Mouse (Mus musculus): ENCODE measurements around the gene Nkd1. TPM values are rescaled to one million over a fixed set of nuclear protein-coding genes. Genes with fewer than 3 reads are reported as not detected.

The Nkd1 gene
- 10 to 100 TPM; 16.9 to 17.4 TPM for total RNA-seq (2021)
- long read RNA-seq, transcript Nkd1-201 (10 exons, 3,035 nt) = major isoform, 18 of 27 reads
- long read RNA-seq, partial matches to known transcripts = 5 of 27 reads
- long read RNA-seq, other reads (novel, unspliced or antisense) = 4 of 27 reads

GRCm38 (mm10) chr8:88520985-88521527, at the start of gene Nkd1:
Gene Nkd1 (plus strand): TSS chr8:88521354.
- DNase-seq (ENCODE audit: low spot score in 2 of 2) = peak; percentile 85 to 90

GRCm38 (mm10) chr8:88481290-88481689, 39.9 kb upstream of the Nkd1 start:
- DNase-seq (ENCODE audit: low spot score in 2 of 2) = no peak

GRCm38 (mm10) chr8:88488391-88488829, 32.7 kb upstream of the Nkd1 start:
- DNase-seq (ENCODE audit: low spot score in 2 of 2) = no peak

- no peak for DNase-seq (ENCODE audit: low spot score in 2 of 2)
These were observed 27.1 kb upstream of the Nkd1 start for GRCm38 (mm10) chr8:88494076-88494475.

- peak; percentile 42 to 57 for DNase-seq (ENCODE audit: low spot score in 2 of 2)
These were observed 25.9 kb upstream of the Nkd1 start for GRCm38 (mm10) chr8:88495071-88495805.

GRCm38 (mm10) chr8:88502143-88502542, 19.0 kb upstream of the Nkd1 start:
- DNase-seq (ENCODE audit: low spot score in 2 of 2) = no peak

- no peak for DNase-seq (ENCODE audit: low spot score in 2 of 2)
These were observed 14.2 kb upstream of the Nkd1 start for GRCm38 (mm10) chr8:88506981-88507380.

- no peak for DNase-seq (ENCODE audit: low spot score in 2 of 2)
These were observed 10.1 kb upstream of the Nkd1 start for GRCm38 (mm10) chr8:88511061-88511460.

- DNase-seq (ENCODE audit: low spot score in 2 of 2) = peak; percentile 49 to 51
These were observed 8.9 kb upstream of the Nkd1 start for GRCm38 (mm10) chr8:88512094-88512794.

GRCm38 (mm10) chr8:88518047-88518446, 3.1 kb upstream of the Nkd1 start:
- DNase-seq (ENCODE audit: low spot score in 2 of 2) = no peak

- peak in 1 of 2 experiments; percentile 27 for DNase-seq (ENCODE audit: low spot score in 2 of 2)
These were observed 773 bp upstream of the Nkd1 start for GRCm38 (mm10) chr8:88520381-88520780.

GRCm38 (mm10) chr8:88521541-88522414, 624 bp downstream of the Nkd1 start:
- DNase-seq (ENCODE audit: low spot score in 2 of 2) = peak; percentile 24 to 28

GRCm38 (mm10) chr8:88522433-88523030, 1.4 kb downstream of the Nkd1 start:
- DNase-seq (ENCODE audit: low spot score in 2 of 2) = no peak

- no peak for DNase-seq (ENCODE audit: low spot score in 2 of 2)
These were observed 2.5 kb downstream of the Nkd1 start for GRCm38 (mm10) chr8:88523621-88524020.

- no peak for DNase-seq (ENCODE audit: low spot score in 2 of 2)
These were observed 3.0 kb downstream of the Nkd1 start for GRCm38 (mm10) chr8:88524132-88524531.

- no peak for DNase-seq (ENCODE audit: low spot score in 2 of 2)
These were observed 3.7 kb downstream of the Nkd1 start for GRCm38 (mm10) chr8:88524851-88525250.

- no peak for DNase-seq (ENCODE audit: low spot score in 2 of 2)
These were observed 5.1 kb downstream of the Nkd1 start for GRCm38 (mm10) chr8:88526296-88526695.

GRCm38 (mm10) chr8:88528186-88528585, 7.0 kb downstream of the Nkd1 start:
- DNase-seq (ENCODE audit: low spot score in 2 of 2) = no peak

- DNase-seq (ENCODE audit: low spot score in 2 of 2) = no peak
These were observed 8.6 kb downstream of the Nkd1 start for GRCm38 (mm10) chr8:88529798-88530197.

GRCm38 (mm10) chr8:88537081-88537480, 15.9 kb downstream of the Nkd1 start:
- no peak for DNase-seq (ENCODE audit: low spot score in 2 of 2)
